Mouse (Mus musculus) urinary bladder, postnatal 4 days (tissue): ENCODE results near the gene Fignl1.

Experiments
- DNase-seq, 2 experiments: peaks; one replicate each; pipeline ENCODE4 v3.0.0; 2021 to 2022; ENCODE audit warnings: low spot score in 2 of 2

The Fignl1 gene

GRCm38 (mm10) chr11:11832755-11833084, 24.0 kb upstream of the Fignl1 start:
- no peak for DNase-seq

- no peak for DNase-seq
Observed at GRCm38 (mm10) chr11:11831940-11832754, 23.4 kb upstream of the Fignl1 start.

GRCm38 (mm10) chr11:11831526-11831925, 22.8 kb upstream of the Fignl1 start:
- no peak for DNase-seq

GRCm38 (mm10) chr11:11830884-11831495, 22.2 kb upstream of the Fignl1 start:
- no peak for DNase-seq

GRCm38 (mm10) chr11:11829161-11830000, 20.6 kb upstream of the Fignl1 start:
- no peak for DNase-seq

- DNase-seq = no peak
Observed at GRCm38 (mm10) chr11:11828761-11829160, 20.0 kb upstream of the Fignl1 start.

- DNase-seq = no peak
Observed at GRCm38 (mm10) chr11:11828251-11828650, 19.5 kb upstream of the Fignl1 start.

GRCm38 (mm10) chr11:11826475-11826874, 17.7 kb upstream of the Fignl1 start:
- DNase-seq = no peak

- DNase-seq = no peak
Observed at GRCm38 (mm10) chr11:11825670-11826069, 16.9 kb upstream of the Fignl1 start.

GRCm38 (mm10) chr11:11824970-11825635, 16.3 kb upstream of the Fignl1 start:
- DNase-seq = no peak

GRCm38 (mm10) chr11:11823980-11824911, 15.5 kb upstream of the Fignl1 start:
- DNase-seq = no peak

- DNase-seq = no peak
Observed at GRCm38 (mm10) chr11:11822181-11823095, 13.7 kb upstream of the Fignl1 start.

GRCm38 (mm10) chr11:11821387-11821975, 12.7 kb upstream of the Fignl1 start:
- peak; percentile 63 to 69 for DNase-seq

GRCm38 (mm10) chr11:11820737-11821136, 12.0 kb upstream of the Fignl1 start:
- no peak for DNase-seq

- peak; percentile 66 to 78 for DNase-seq
Observed at GRCm38 (mm10) chr11:11820251-11820650, 11.5 kb upstream of the Fignl1 start.

- DNase-seq = no peak
Observed at GRCm38 (mm10) chr11:11819206-11819605, 10.4 kb upstream of the Fignl1 start.

- DNase-seq = no peak
Observed at GRCm38 (mm10) chr11:11818797-11819196, 10.0 kb upstream of the Fignl1 start.

- DNase-seq = no peak
Observed at GRCm38 (mm10) chr11:11815737-11816136, 7.0 kb upstream of the Fignl1 start.

- peak; percentile 57 to 78 for DNase-seq
Observed at GRCm38 (mm10) chr11:11811906-11812480, 3.2 kb upstream of the Fignl1 start.
